Mouse (Mus musculus): ENCODE measurements around the gene Gimap8. TPM values are rescaled to one million over a fixed set of nuclear protein-coding genes. Genes with fewer than 3 reads are reported as not detected.
"Not testable (repeated sequence)": the region's sequence is repeated elsewhere in the genome, so short reads cannot be mapped to it uniquely, and the experiment has no call there.

Gimap8 gene
- polyA plus RNA-seq, 1 experiment from 2014 or later, result 0.17 TPM

- H3K27me3 ChIP-seq (ENCODE audit: control insufficient read depth, insufficient read depth, low read length), result no peaks in the 10 kb centered on the region
- peaks cover 40% of the 10 kb centered on the region for H3K36me3 ChIP-seq (ENCODE audit: control insufficient read depth, insufficient read depth, low read length)
- no peak overlapping the region for H3K9ac ChIP-seq (replicated peaks; ENCODE audit: low read length)
- H3K9me3 ChIP-seq (ENCODE audit: control insufficient read depth, low read length), result no peaks in the 10 kb centered on the region
- no peak for ATAC-seq (ENCODE audit: low FRiP score, low TSS enrichment)
- no peak overlapping the region for H3K4me3 ChIP-seq (replicated peaks; ENCODE audit: low read depth, low read length)
- no peak overlapping the region for H3K27ac ChIP-seq (replicated peaks; ENCODE audit: low read depth, low read length)
- 96% methylated on average over 5 of the region's 5 CpGs for WGBS
- no peaks in the 10 kb centered on the region for H3K4me1 ChIP-seq (ENCODE audit: control insufficient read depth, insufficient read depth, low read length)
- no peak for DNase-seq
- H3K4me2 ChIP-seq (ENCODE audit: low read length), result no peak overlapping the region
Measured at GRCm38 (mm10) chr6:48614756-48615155, 32.3 kb upstream of the Gimap8 start.

- no peaks in the 10 kb centered on the region for H3K9me3 ChIP-seq (ENCODE audit: control insufficient read depth, low read length)
- ATAC-seq (ENCODE audit: low FRiP score, low TSS enrichment) (no peak), DNase-seq (no peak)
- H3K9ac ChIP-seq (replicated peaks; ENCODE audit: low read length), result no peak overlapping the region
- WGBS, result 95% methylated on average over 30 of the region's 30 CpGs
- no peak overlapping the region for H3K27ac ChIP-seq (replicated peaks; ENCODE audit: low read depth, low read length)
- H3K4me2 ChIP-seq (ENCODE audit: low read length), result no peak overlapping the region
- H3K36me3 ChIP-seq (ENCODE audit: control insufficient read depth, insufficient read depth, low read length), result peaks cover 39% of the 10 kb centered on the region
- H3K27me3 ChIP-seq (ENCODE audit: control insufficient read depth, insufficient read depth, low read length), result no peaks in the 10 kb centered on the region
- no peaks in the 10 kb centered on the region for H3K4me1 ChIP-seq (ENCODE audit: control insufficient read depth, insufficient read depth, low read length)
- H3K4me3 ChIP-seq (replicated peaks; ENCODE audit: low read depth, low read length), result no peak overlapping the region
Measured at GRCm38 (mm10) chr6:48620031-48620430, 27.0 kb upstream of the Gimap8 start.

- not testable (repeated sequence) for H3K9ac ChIP-seq (replicated peaks; ENCODE audit: low read length); DNase-seq; H3K4me1 ChIP-seq (ENCODE audit: control insufficient read depth, insufficient read depth, low read length); ATAC-seq (ENCODE audit: low FRiP score, low TSS enrichment); H3K27ac ChIP-seq (replicated peaks; ENCODE audit: low read depth, low read length); H3K27me3 ChIP-seq (ENCODE audit: control insufficient read depth, insufficient read depth, low read length); H3K4me2 ChIP-seq (ENCODE audit: low read length); H3K4me3 ChIP-seq (replicated peaks; ENCODE audit: low read depth, low read length); H3K9me3 ChIP-seq (ENCODE audit: control insufficient read depth, low read length)
- 84% methylated on average over 8 of the region's 8 CpGs for WGBS
- peaks cover 30% of the 10 kb centered on the region for H3K36me3 ChIP-seq (ENCODE audit: control insufficient read depth, insufficient read depth, low read length)
Measured at GRCm38 (mm10) chr6:48622186-48622843, 24.7 kb upstream of the Gimap8 start.

- Histone ChIP-seq H3K9ac (replicated peaks; ENCODE audit: low read length) (no peak overlapping the region), H3K27me3 (ENCODE audit: control insufficient read depth, insufficient read depth, low read length) (peaks cover 12% of the 10 kb centered on the region), H3K36me3 (ENCODE audit: control insufficient read depth, insufficient read depth, low read length) (peaks cover 30% of the 10 kb centered on the region), H3K27ac (replicated peaks; ENCODE audit: low read depth, low read length) (no peak overlapping the region), H3K4me2 (ENCODE audit: low read length) (no peak overlapping the region), H3K9me3 (ENCODE audit: control insufficient read depth, low read length) (no peaks in the 10 kb centered on the region), H3K4me1 (ENCODE audit: control insufficient read depth, insufficient read depth, low read length) (0 out of 2 replicates have a peak, but pooled peaks cover 3% of the 10 kb centered on the region), H3K4me3 (replicated peaks; ENCODE audit: low read depth, low read length) (no peak overlapping the region)
- 38% methylated on average over 1 of the region's 1 CpGs for WGBS
- ATAC-seq (ENCODE audit: low FRiP score, low TSS enrichment), result no peak
- no peak for DNase-seq
Measured at GRCm38 (mm10) chr6:48623460-48623859, 23.6 kb upstream of the Gimap8 start.

- Histone ChIP-seq H3K36me3 (ENCODE audit: control insufficient read depth, insufficient read depth, low read length) (0 out of 2 replicates have a peak, but pooled peaks cover 5% of the 10 kb centered on the region), H3K4me3 (replicated peaks; ENCODE audit: low read depth, low read length) (peak within 1 kb of the TSS; percentile 40), H3K27me3 (ENCODE audit: control insufficient read depth, insufficient read depth, low read length) (peaks cover 16% of the 10 kb centered on the region), H3K27ac (replicated peaks; ENCODE audit: low read depth, low read length) (no peak within 1 kb of the TSS), H3K9ac (replicated peaks; ENCODE audit: low read length) (peak within 1 kb of the TSS; percentile 32), H3K9me3 (ENCODE audit: control insufficient read depth, low read length) (no peaks in the 10 kb centered on the region), H3K4me1 (ENCODE audit: control insufficient read depth, insufficient read depth, low read length) (peaks cover 7% of the 10 kb centered on the region; the same call in 1 of the 2 replicates), H3K4me2 (ENCODE audit: low read length) (peak within 1 kb of the TSS; percentile 75)
- 27% methylated on average over 8 of the region's 8 CpGs for WGBS
- no peak for ATAC-seq (ENCODE audit: low FRiP score, low TSS enrichment)
- no peak for DNase-seq
Measured at GRCm38 (mm10) chr6:48626464-48626863, 20.6 kb upstream of the Gimap8 start, which contains the start of gene AI854703. AI854703 (plus strand) TSS chr6:48626764.

GRCm38 (mm10) chr6:48626984-48627383 lies 20.1 kb upstream of the Gimap8 start:
- Histone ChIP-seq H3K36me3 (ENCODE audit: control insufficient read depth, insufficient read depth, low read length) (0 out of 2 replicates have a peak, but pooled peaks cover under 1% of the 10 kb centered on the region), H3K9ac (replicated peaks; ENCODE audit: low read length) (peak overlapping the region; percentile 32), H3K4me2 (ENCODE audit: low read length) (peak overlapping the region; percentile 75), H3K9me3 (ENCODE audit: control insufficient read depth, low read length) (no peaks in the 10 kb centered on the region), H3K4me3 (replicated peaks; ENCODE audit: low read depth, low read length) (peak overlapping the region; percentile 40), H3K27ac (replicated peaks; ENCODE audit: low read depth, low read length) (no peak overlapping the region), H3K4me1 (ENCODE audit: control insufficient read depth, insufficient read depth, low read length) (peaks cover 7% of the 10 kb centered on the region; the same call in 1 of the 2 replicates), H3K27me3 (ENCODE audit: control insufficient read depth, insufficient read depth, low read length) (peaks cover 16% of the 10 kb centered on the region)
- DNase-seq (peak; percentile 80), ATAC-seq (ENCODE audit: low FRiP score, low TSS enrichment) (0 out of 2 replicates have a peak, but pooled peaks have one; percentile 5)
- under 1% methylated on average over 32 of the region's 32 CpGs for WGBS

- Histone ChIP-seq H3K4me3 (replicated peaks; ENCODE audit: low read depth, low read length) (peak overlapping the region; percentile 40), H3K36me3 (ENCODE audit: control insufficient read depth, insufficient read depth, low read length) (no peaks in the 10 kb centered on the region), H3K27me3 (ENCODE audit: control insufficient read depth, insufficient read depth, low read length) (peaks cover 16% of the 10 kb centered on the region), H3K9ac (replicated peaks; ENCODE audit: low read length) (peak overlapping the region; percentile 32; the same call in 1 of the 2 replicates), H3K27ac (replicated peaks; ENCODE audit: low read depth, low read length) (no peak overlapping the region), H3K4me1 (ENCODE audit: control insufficient read depth, insufficient read depth, low read length) (peaks cover 7% of the 10 kb centered on the region; the same call in 1 of the 2 replicates), H3K4me2 (ENCODE audit: low read length) (peak overlapping the region; percentile 75), H3K9me3 (ENCODE audit: control insufficient read depth, low read length) (no peaks in the 10 kb centered on the region)
- peak; percentile 14; the same call in 1 of the 2 replicates for ATAC-seq (ENCODE audit: low FRiP score, low TSS enrichment)
- DNase-seq, result no peak
- WGBS, result 2% methylated on average over 7 of the region's 7 CpGs
Measured at GRCm38 (mm10) chr6:48627511-48627924, 19.5 kb upstream of the Gimap8 start.

- DNase-seq, result no peak
- ATAC-seq (ENCODE audit: low FRiP score, low TSS enrichment), result no peak
- H3K4me1 ChIP-seq (ENCODE audit: control insufficient read depth, insufficient read depth, low read length), result peaks cover 7% of the 10 kb centered on the region; the same call in 1 of the 2 replicates
- H3K9ac ChIP-seq (replicated peaks; ENCODE audit: low read length), result no peak overlapping the region
- H3K27ac ChIP-seq (replicated peaks; ENCODE audit: low read depth, low read length), result no peak overlapping the region
- no peak overlapping the region for H3K4me3 ChIP-seq (replicated peaks; ENCODE audit: low read depth, low read length)
- H3K4me2 ChIP-seq (ENCODE audit: low read length), result peak overlapping the region; percentile 78; the same call in 1 of the 2 replicates
- peaks cover 16% of the 10 kb centered on the region for H3K27me3 ChIP-seq (ENCODE audit: control insufficient read depth, insufficient read depth, low read length)
- no peaks in the 10 kb centered on the region for H3K9me3 ChIP-seq (ENCODE audit: control insufficient read depth, low read length)
- no peaks in the 10 kb centered on the region for H3K36me3 ChIP-seq (ENCODE audit: control insufficient read depth, insufficient read depth, low read length)
- 93% methylated on average over 3 of the region's 3 CpGs for WGBS
Measured at GRCm38 (mm10) chr6:48628377-48628776, 18.7 kb upstream of the Gimap8 start.
